Mouse (Mus musculus) small intestine, adult 2 months (tissue): Measurements from ENCODE around the gene Gm17416. TPM values are rescaled to one million over a fixed set of nuclear protein-coding genes. Genes with fewer than 3 reads are reported as not detected.

Experiments
- H3K27ac ChIP-seq: fragments of 200-500 bp; 2 replicates; pipeline ENCODE4 v1.5.1; 2012; ENCODE audit warnings: low read depth, low read length, control low read depth, inconsistent platforms; ENCODE audit not compliant: insufficient read depth
- H3K27me3 ChIP-seq: fragments of 200-500 bp; 2 replicates; pipeline ENCODE4 v1.6.1; 2012; ENCODE audit warnings: mild to moderate bottlenecking, moderate library complexity, low read length, inconsistent platforms; ENCODE audit not compliant: control insufficient read depth, insufficient read depth
- H3K36me3 ChIP-seq: fragments of 200-500 bp; 2 replicates; pipeline ENCODE4 v1.6.1; 2012; ENCODE audit warnings: mild to moderate bottlenecking, low read length, control low read depth, inconsistent platforms; ENCODE audit not compliant: control insufficient read depth, insufficient read depth
- H3K4me1 ChIP-seq: fragments of 200-500 bp; 2 replicates; pipeline ENCODE4 v1.6.1; 2012; ENCODE audit warnings: low read length, inconsistent platforms, mixed read lengths; ENCODE audit not compliant: control insufficient read depth, insufficient read depth, insufficient read length
- H3K4me3 ChIP-seq: fragments of 200-500 bp; 2 replicates; pipeline ENCODE4 v1.5.1; 2012; ENCODE audit warnings: low read depth, mild to moderate bottlenecking, control low read depth, inconsistent platforms, low read length, moderate library complexity
- CTCF ChIP-seq: fragments of 200-500 bp; IDR thresholded peaks from 2 replicates; pipeline ENCODE4 v1.5.1; 2012; ENCODE audit warnings: low read depth, mild to moderate bottlenecking, control low read depth, inconsistent platforms, low read length, moderate library complexity, mixed read lengths; ENCODE audit not compliant: insufficient replicate concordance, insufficient read length; ENCODE audit errors: extremely low read depth
- POLR2A ChIP-seq: fragments of 200-500 bp; IDR thresholded peaks from 2 replicates; pipeline ENCODE4 v1.6.1; 2012; ENCODE audit warnings: low read depth, mild to moderate bottlenecking, control low read depth, inconsistent platforms, low read length, moderate library complexity
- WGBS: fragments of 180-500 bp; shearing (Covaris S2); methylation state at CpG from one replicate; pipeline ENCODE4 v1.1.7; 2018; 5-methylcytosine and 5-hydroxymethylcytosine counted together
- polyA plus RNA-seq: library from polyadenylated mRNA; depleted of rRNA; stranded (reverse); fragments of >200 nt; gene quantifications from 2 replicates; pipeline ENCODE4 v1.2.3, GENCODE M21; 2012

The Gm17416 gene
- polyA plus RNA-seq, 1 experiment, result not detected

DNA sequence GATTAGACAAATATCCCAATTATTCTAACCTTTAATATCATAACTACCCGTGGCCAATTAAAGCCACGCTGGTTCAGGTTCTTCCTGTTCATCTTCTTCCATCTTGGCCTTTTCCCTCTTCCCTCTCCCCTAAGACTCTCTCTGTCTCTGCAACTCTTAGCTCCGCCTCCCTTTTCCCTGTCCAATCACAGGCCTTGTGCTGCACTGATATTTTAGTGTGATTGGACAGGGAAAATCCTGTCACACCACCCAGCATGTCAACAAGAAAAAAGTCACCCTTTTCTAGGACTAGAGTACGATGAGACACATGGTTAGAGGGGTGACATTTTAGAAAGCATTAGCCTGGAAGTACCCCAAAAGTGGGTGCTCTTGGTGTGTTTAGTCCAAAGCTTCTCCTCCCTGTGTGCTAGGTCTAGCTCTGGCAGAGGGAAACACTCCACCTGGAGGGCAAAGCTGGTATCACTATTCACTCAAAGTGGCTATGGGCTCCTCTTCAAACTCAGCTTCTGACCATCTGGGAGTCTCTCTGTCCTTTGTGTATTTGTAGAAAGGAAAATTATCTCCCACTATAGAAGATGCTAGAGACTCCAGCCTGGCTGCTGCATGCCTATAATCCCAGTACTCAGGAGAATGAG lies 17.9 kb downstream of the Gm17416 start:
- peaks cover 2% of the 10 kb centered on the region; the same call in 1 of the 2 replicates for H3K4me1 ChIP-seq
- no peak overlapping the region for H3K27ac ChIP-seq
- H3K27me3 ChIP-seq, result no peaks in the 10 kb centered on the region
- peak; percentile 24; the same call in 1 of the 2 replicates for TF ChIP-seq CTCF
- TF ChIP-seq POLR2A, result no peak
- 82% methylated on average over 4 of the region's 4 CpGs for WGBS
- no peak overlapping the region for H3K4me3 ChIP-seq
- no peaks in the 10 kb centered on the region for H3K36me3 ChIP-seq

DNA sequence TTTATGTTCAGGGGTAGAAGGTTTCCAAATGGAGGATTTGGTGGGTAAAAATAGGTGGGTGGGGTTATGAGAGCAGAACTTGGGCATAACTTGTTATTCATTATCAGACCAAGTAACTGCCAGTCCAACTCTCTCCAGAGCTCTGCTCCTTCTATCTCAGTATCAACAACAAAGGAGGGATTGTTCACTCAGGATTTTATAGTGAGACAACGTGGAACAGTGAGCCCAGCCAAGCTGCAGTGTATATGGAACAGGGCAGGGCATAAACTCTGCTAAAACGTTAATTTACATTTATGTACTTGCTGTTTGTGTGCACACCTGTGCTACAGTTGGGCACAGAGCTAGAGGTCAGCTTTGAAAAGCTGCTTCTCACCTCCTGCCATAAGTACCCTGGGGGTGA lies 19.3 kb downstream of the Gm17416 start:
- H3K36me3 ChIP-seq, result no peaks in the 10 kb centered on the region
- 19% methylated on average over 2 of the region's 2 CpGs for WGBS
- no peaks in the 10 kb centered on the region for H3K27me3 ChIP-seq
- no peak overlapping the region for H3K4me3 ChIP-seq
- no peak overlapping the region for H3K27ac ChIP-seq
- peaks cover 2% of the 10 kb centered on the region; the same call in 1 of the 2 replicates for H3K4me1 ChIP-seq
- no peak for TF ChIP-seq POLR2A
- TF ChIP-seq CTCF, result no peak

DNA sequence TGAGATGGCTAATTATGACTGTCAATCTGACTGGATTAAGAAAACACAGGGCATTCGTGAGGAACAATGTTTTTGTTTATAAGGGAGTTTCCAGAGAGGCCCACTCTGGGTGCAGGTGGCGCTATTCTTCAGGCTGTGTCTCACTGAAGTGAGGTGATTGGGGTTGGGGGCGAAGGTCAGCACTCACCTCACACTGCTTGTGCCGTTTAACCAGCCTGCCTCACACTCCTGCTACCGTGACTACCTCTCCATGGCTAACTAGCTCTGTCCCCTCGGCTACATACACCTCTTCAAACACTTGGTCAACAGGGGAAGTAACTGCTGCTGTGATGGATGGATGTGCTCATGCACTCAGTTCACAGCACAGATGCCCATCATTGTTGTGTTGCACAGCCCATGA lies 19.9 kb downstream of the Gm17416 start:
- no peak overlapping the region for H3K4me3 ChIP-seq
- TF ChIP-seq CTCF, result no peak
- TF ChIP-seq POLR2A, result no peak
- no peaks in the 10 kb centered on the region for H3K36me3 ChIP-seq
- H3K4me1 ChIP-seq, result peaks cover 2% of the 10 kb centered on the region; the same call in 1 of the 2 replicates
- H3K27me3 ChIP-seq, result no peaks in the 10 kb centered on the region
- 19% methylated on average over 6 of the region's 6 CpGs for WGBS
- H3K27ac ChIP-seq, result no peak overlapping the region

DNA sequence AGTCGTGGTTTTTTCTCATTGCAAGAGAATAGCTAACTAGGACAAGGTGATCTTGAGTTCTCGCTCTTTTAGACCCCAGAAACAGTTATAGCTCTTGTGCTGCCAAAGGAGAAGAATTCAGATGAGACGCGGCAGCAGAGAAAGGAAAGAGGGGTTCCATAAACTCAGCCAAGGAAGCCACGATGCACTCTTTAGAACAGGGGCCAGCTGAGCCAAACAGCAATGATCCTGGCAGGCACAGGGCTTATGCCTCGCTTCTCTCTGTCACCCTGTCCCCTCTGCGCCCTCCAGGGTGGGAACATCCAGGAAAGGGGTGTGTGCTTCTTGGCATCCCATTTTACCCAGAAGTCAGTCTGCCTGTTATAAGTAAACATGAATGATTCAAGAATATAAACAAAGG lies 30.2 kb downstream of the Gm17416 start, which contains the start of gene Defb45:
Gene Defb45 (minus strand): TSS at position 101 of the 400 bp plus-strand sequence.
- Histone ChIP-seq H3K4me1 (no peaks in the 10 kb centered on the region), H3K27me3 (no peaks in the 10 kb centered on the region), H3K36me3 (no peaks in the 10 kb centered on the region), H3K4me3 (no peak within 1 kb of the TSS), H3K27ac (no peak within 1 kb of the TSS)
- 59% methylated on average over 7 of the region's 7 CpGs for WGBS
- TF ChIP-seq POLR2A (no peak), CTCF (no peak)

DNA sequence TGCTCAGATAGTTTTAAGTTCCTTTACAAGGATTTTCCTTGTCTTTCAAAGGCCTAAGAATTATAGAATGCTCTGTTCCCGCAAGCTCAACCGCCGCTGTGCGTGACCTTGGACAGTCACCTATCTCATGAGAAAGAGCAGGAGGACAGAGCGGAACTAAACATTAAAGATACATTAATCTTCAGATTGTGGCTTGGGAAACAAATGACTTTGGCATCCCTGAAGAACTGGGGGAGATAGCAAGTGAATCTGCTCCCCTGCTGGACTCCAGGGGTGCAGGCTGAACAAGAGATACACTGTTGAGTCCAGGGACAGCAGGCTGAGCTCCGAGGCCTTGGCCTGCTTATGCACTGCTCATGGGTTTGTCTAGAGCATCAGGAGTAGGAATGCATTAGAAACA lies 30.9 kb downstream of the Gm17416 start:
- H3K4me3 ChIP-seq, result no peak overlapping the region
- no peaks in the 10 kb centered on the region for H3K36me3 ChIP-seq
- no peaks in the 10 kb centered on the region for H3K4me1 ChIP-seq
- TF ChIP-seq POLR2A, result no peak
- no peak for TF ChIP-seq CTCF
- H3K27ac ChIP-seq, result no peak overlapping the region
- no peaks in the 10 kb centered on the region for H3K27me3 ChIP-seq
- WGBS, result 86% methylated on average over 6 of the region's 6 CpGs

DNA sequence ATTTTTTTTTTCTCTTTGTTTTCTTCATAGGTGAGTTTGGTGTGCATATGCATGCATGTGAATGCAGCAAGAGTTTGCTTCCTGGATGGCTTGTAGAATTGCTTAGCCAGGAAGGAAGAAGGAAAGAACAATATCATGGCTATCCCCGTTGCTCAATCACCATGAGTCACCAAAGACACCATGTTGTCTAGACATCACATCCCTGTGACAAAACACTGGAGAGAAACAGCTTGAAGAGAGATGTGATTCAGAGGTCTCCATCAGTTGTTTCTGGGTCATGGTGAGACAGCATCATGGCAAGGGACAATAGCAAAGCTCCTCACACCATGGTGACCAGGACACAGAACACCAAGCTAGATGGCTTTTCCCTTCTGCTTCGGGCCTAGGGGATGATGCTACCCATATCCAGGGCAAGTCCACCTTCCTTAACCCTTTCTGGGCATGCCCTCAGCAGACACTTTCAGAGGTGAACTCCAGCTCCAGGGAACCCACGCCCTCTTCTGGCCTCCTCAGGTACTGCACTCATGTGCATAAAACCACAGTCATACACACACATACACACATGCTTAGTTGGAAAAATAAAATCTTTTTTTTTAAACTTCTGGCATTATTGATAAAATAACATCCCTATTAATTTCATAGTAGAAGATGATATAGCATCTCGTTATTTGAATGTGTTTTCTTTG lies 32.3 kb downstream of the Gm17416 start:
- Histone ChIP-seq H3K27me3 (no peaks in the 10 kb centered on the region), H3K4me1 (no peaks in the 10 kb centered on the region), H3K4me3 (no peak overlapping the region), H3K36me3 (no peaks in the 10 kb centered on the region), H3K27ac (no peak overlapping the region)
- 68% methylated on average over 4 of the region's 4 CpGs for WGBS
- TF ChIP-seq CTCF (peak; percentile 17; the same call in 1 of the 2 replicates), POLR2A (no peak)

DNA sequence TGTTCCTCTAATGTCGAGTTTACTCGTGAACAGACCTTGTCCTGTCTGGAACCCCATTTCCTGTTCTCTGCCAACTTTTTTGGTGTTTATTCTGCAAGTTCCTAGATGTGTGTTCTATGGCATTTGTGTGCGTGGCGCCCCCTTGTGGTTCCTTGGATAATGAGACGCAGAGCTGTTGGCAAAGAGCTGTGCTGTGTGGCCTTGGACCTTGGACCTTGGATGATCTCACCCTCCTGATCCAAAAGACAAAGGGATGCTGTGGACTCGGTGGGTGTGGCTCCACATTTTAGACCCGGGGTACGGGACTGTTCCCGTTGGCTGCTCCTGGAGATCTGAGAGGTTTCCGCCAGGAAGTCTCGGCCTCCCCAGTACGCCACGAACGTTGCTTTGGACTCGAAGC lies 34.9 kb downstream of the Gm17416 start, which contains the start of gene Defb36:
Gene Defb36 (plus strand): TSS at position 271 of the 400 bp plus-strand sequence.
- TF ChIP-seq CTCF (peak; percentile 40; the same call in 1 of the 2 replicates), POLR2A (no peak)

More for the DNA sequence above, 34.9 kb downstream of the Gm17416 start, which contains the start of gene Defb36:
- Histone ChIP-seq H3K36me3 (no peaks in the 10 kb centered on the region), H3K4me3 (no peak within 1 kb of the TSS), H3K27me3 (no peaks in the 10 kb centered on the region), H3K27ac (no peak within 1 kb of the TSS), H3K4me1 (no peaks in the 10 kb centered on the region)
- 64% methylated on average over 15 of the region's 15 CpGs for WGBS
